Mouse (Mus musculus): ENCODE data around the gene Jph4. TPM values are rescaled to one million over a fixed set of nuclear protein-coding genes. Genes with fewer than 3 reads are reported as not detected.

Jph4 gene
- 3.8 and 6.6 TPM in 2 replicates for total RNA-seq (2021)
- long read RNA-seq, full-length matches to known transcripts = 1 of 2 reads
- long read RNA-seq, partial matches to known transcripts = 0 of 2 reads
- long read RNA-seq, other reads (novel, unspliced or antisense) = 1 of 2 reads

DNA sequence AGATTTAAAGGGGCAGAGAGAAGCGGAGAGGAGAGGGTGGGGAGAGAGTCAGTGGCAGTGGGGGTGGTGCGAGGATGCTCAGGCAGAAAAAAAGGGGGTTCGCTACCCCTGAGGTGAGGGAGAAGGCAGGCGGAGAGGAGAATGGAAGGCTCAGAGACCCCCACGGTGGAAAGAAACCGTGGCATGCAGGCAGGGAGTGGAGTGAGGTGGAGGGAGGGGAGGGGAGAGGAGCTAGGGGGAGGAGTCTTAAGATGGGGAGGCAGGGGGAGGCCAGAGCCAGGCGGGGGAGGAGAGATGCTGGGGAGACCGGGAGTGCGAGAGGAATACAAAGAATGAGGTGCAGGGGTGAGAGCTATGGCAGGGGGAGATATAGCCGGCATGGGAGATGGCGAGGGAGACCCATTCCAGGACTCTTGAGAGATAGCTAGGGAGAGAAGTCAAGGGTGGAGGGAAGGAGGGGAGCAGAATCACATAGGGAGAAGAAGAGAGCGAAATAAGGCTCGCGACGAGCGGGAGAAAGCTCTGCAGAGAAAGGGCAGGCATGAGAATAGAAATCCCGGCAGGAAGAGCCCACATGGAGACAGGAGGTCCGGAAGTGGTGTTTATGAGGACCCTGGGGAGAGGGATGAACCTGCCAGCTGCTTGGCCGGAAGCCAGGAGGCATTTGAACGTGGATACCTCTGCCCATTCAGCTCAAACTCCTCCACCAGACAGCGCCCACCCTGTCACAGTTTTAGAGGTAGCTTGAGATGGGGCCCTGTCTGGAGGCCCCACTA is at the start of gene Jph4:
Gene Jph4, minus strand, starts transcription at position 511 of the 776 bp plus-strand sequence.
- no peak for DNase-seq

DNA sequence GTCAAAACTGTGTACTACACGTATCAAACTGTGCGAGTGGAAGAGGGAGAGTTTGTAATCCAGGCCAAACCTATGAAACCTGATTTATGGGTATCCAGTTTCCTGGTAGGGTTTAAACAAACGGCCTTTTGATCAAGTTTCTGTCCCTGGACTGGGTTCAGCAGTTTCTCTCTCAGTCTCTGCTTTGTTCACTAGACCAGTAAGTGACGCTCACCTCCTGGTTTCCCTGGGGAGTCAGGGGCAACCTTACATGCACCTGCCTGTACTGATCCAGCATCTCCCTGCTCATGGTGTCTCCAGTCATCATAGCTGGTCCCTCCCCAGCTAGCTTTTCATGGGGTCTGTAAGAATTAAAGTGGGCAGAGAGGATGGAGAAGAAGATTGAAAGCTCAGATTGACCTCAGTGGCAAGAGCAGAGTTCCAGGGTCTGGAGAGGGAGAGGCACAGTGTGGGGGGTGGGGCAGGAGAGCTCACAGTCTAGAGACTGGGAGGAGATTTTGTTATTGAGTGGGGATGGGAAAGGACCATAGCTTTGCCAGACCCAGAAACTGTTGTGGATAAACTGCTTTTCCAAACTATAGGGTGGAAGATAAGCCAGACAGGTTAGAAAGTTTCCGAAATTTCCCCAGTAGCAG is 47.6 kb upstream of the Jph4 start:
- no peak for DNase-seq

DNA sequence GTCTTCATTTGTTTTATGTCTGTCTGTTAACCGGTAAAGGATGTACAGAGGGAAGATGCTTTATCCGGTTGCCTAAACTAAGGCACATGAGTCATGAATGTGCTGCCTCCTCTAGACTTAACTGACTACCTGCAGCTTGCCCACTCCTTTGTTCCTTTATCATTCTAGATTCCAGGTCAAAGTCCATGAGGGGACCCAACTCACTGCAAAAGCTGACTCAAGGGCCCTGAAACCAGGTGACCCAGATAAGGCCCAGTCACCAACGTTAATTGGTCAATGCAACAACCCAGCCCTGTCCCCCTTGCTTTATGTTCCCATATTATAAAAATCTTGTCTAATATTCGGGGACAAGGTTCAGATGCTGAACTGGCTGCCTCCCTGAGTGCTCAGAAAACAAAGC is 45.4 kb upstream of the Jph4 start:
- DNase-seq = no peak

- peak; percentile 78 for DNase-seq
Observed at GRCm38 (mm10) chr14:55161098-55161634, 44.4 kb upstream of the Jph4 start.

DNA sequence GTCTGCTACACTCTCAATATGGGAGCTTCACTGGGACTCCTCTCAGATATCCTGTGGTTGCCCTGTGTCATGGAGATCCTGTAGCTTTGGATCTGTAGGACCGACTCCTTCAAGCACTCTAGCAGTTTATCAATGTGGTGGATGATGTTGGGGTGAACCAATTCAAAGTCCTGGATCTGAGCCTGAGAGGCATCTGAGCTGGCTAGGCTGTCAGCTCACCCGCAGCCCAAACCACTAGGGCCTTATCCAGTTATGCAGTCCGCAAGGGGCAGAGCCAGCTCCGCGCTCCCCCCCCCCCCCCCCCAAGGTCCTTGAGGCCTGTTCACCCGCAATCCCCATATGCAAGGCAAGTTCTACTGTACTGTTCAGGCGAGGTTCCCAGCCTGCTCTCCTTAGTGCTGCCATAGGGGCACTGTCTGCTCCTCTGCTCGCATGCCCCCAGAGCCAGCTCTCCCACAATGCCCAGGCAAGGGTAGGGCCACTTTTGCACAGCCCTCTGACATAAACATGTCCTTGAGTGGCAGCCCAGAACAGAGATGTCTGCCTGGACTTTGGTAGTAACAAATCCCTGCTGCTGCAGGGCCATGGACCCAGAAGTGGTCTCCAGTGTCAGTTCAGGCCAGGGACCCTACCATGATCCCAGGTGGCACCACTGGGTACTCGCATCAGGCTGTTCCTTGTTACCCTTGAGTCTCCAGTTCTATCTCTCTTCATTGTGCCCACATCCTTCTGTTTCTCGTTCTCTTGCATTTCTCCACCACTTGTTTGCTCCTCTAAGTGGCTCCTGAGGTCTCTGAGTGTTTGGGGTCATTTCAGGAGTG is 43.7 kb upstream of the Jph4 start:
- DNase-seq = no peak

DNA sequence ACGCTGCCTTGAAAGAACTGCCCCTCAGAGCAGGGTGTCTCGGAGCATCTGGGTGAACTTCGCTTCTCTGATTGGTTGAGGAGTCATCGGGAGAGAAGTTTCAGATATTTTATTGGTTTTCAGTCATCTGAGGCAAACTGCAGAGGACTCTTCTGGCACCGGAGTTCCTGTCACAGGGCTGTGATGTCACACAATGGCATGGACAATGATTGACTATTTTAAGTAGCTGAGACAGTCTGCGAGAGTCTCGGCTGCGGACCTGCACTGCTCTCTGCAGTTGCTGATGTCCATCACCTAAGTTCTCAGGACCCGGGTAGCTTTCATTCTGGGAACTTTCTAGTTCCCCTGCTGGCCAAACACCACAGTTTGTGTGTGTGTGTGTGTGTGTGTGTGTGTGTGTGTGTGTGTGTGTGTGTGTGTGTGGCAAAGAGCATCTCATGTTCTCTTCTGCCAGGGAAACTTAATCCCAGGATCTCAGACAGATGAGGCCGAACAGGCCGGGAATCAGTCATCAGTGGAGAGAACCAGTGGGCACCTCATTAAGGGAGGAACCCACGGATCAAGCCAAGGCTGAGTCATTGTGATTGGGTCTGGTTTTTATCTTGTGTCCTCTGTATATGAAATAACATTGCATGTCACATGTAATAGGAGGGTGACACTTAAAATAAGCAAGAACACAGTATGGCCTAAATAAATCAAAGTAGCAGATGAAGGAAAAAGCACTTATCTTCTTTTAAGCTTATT is 40.8 kb upstream of the Jph4 start:
- DNase-seq = no peak

DNA sequence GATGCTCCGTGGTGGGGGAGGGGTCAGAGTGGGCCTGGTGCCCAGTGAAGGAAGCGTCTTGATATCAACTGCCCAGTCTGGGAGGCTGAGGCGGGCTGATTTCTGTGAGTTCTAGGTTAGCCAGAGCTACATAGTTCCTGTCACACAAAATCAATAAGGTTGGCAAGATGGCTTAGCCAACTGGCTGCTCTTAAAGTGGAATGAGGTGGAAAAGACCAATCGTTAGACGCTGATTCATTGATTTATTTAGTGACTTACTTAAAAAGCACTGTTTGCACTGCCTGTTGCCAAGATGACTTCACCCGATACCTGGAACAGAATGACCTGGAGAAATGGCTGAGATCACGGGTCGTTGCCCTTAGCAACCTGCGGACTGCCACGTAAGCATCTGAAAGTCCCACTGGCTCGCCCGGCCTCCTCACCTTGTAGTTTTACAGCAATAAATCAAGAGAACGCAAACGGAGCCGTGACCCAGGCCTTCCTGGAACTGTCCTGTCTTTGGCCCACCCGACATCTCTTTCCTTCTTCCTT is 36.3 kb upstream of the Jph4 start:
- DNase-seq = no peak

DNA sequence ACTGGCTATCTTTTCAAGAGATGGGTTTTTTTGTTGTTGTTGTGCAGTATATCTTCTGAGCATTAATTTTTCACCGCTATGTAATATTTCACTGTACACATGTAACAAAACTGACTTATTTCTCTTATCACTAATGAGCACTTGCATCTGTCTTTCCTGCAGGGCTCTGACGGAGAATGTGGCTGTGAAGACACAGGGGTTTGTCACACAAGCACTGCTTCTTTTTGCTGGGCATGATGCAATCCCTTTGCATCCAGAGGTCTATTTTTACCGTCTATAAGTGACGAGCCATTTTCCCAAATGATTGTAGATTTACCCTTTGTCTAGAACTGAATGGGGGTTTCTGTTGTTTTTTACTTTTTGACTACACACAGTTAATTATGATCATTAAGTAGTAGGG is 35.4 kb upstream of the Jph4 start:
- DNase-seq = no peak

- no peak for DNase-seq
Observed at GRCm38 (mm10) chr14:55150985-55151384, 34.2 kb upstream of the Jph4 start.

- DNase-seq = no peak
Observed at GRCm38 (mm10) chr14:55149041-55149440, 32.3 kb upstream of the Jph4 start.

DNA sequence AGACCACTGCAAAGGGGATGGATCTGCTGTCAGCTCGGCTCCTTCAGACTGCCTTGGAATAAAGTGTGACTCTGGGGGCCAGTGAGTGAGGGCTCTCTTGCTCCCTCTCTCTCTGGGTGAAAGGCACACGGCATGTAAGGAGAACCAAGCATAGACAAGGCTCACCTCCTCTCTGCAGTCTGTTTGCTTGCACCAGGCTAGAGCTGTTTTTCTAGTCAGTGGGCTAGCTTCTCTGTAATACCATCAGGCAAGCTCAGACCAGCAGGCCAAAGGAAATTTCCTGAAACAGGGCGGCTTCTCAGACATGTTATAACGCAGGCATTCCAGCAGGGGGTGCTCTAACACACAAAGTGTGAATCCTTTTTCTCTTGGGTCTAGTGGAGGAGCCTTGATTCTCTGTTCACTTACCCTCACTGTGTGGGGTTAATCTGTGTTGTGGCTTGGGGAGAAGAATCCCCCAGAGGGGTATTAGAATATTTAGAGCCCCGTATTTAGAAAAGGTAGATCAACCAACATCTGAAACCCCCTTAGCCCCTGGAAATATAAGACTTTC is 31.7 kb upstream of the Jph4 start:
- peak; percentile 64 for DNase-seq

DNA sequence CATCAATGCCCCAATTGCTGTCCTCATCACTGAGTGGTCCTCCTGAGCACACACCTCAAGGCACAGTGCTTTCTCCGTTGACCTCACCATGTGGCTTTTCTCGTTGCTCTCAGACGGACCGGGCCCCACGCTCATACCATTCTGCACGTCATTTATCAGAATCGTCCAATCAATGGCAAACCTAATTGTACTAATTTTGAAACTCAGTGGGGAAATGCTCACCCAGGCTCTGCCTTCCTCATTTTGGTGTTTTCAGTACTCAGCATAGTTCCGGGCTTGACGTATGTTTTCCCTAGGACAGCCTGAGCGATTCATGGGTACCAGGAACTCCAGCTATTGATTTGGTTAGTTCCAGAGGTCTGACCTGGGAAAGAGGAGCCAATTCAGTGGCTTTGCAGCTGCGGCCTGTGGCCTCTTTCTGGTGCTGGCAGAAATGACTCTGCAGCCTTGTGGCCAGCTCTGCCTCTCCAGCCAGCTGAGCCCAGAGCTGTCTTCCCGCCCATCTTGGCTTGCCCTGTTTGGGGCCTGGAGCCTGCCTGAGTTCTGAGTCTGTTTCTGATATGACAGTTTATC is 30.2 kb upstream of the Jph4 start:
- DNase-seq = peak; percentile 20

DNA sequence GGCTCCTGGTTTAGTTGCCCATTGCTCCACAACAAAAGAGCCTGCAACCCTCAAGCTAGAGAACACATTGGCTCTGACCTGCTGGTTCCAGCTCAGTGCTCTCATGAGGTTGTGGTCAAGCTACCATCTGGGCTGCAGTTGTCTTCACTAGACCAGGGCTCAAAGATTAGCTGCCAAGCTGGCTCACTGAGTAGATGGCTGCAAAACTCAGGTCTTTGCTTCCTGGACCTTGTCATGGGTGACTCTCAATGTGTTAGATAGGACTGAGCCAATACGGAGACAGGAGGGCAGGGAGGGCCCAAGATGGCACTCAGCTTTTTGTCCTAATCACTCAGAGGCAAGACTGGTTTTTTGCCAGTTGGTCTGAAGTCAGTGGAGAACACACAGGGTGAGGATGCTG is 29.6 kb upstream of the Jph4 start:
- no peak for DNase-seq

DNA sequence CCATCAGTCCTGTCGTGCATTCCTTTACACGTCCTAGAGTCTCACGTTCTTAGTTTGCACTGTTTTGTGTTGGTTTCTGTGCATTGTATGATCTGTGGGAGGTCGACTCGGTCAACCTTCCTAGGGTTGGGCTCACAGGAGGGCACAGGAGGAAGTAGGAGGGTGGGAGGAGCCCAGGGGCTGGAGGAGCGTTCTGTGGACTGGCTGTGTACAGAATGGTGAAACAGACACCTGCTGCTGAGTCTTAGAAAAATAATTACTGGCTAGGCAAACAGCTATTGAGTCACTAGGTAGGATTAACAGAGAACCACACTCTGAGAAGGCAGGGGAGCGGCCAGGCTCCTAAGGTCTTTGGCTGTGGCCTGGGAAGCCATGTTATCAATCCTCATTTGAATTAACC is 22.6 kb upstream of the Jph4 start:
- DNase-seq = no peak

DNA sequence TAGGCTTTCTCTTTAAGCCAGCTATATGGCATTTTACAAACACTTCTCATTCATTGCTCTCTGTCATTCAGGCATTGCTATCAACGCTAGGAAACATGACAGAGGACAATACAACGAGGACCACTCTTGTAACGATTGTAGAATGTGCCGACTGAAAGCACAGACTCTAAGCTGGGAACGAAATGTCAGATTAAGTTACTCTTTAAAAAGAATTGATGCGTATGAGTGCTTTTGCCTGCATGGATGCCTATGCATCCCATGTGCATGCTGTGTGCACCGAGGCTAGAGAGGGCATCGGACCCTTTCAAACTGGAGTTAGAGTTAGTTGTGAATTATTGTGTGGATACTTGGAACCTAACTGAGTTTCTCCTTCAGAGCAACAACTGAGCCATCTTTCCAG is 18.9 kb upstream of the Jph4 start:
- DNase-seq = no peak

- DNase-seq = no peak
Observed at GRCm38 (mm10) chr14:55126521-55126920, 9.8 kb upstream of the Jph4 start.

DNA sequence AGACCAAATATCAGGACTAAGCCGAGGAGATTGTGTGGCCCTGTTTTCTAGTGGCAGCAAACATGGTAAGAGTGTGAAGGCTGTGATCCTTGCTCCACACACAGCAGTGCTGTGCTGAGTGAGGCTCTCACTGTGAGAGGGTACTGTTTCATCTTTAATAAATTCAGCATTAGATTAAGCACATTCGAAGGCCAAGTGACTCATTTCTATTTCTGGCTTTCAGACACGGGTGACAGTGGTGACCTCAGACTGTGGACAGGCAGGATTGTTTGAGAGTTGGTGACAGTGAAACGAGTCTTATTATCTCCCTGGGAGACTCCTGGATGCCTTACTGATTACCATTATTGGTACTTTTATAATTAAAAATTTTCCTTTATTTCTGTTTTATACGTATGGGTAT is 9.0 kb upstream of the Jph4 start:
- DNase-seq = no peak

DNA sequence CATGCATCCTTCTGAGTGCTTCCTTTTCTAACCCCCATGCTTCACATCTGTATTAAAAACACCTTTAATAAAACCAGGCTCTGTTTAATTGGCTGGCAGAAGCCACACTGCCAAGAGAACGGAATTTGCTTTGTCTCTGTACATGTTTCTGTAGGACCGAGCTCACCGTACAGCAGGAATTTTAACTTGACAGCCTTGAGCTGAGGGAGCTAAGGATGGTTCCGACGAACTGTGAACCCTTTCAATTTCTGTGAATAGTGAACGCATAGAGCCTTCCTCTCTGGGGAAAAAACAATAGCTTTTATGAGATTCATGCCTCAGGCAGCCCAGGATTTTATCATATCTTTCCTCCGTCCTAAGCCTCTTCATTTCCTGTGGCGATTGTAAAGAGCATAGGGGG is 5.6 kb upstream of the Jph4 start:
- DNase-seq = no peak

DNA sequence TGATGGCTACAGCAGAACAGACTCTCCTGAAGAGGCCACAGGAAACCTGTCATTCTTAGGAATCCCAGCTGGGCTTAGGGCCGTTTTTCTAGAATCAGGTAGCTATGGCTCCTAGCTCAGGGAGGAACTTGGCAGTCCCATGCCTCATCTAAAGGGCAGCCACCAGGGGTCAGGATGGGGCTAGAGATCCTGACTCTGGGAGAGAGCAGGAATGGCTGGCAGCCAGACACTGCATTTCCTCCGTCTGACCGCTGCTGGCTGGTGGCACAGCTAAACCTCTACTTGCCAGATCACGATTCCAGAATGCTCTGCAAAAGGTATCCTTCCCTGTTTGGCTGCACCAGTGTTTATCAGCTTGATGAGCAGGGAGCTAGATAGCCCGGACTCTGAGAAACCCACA is 5.2 kb upstream of the Jph4 start:
- peak; percentile 89 for DNase-seq

GRCm38 (mm10) chr14:55119421-55120134 is 2.8 kb upstream of the Jph4 start:
- no peak for DNase-seq

Measured in adrenal gland, postnatal 25 days (tissue).